Mouse (Mus musculus): ENCODE data around the gene Hcst. TPM values are rescaled to one million over a fixed set of nuclear protein-coding genes. Genes with fewer than 3 reads are reported as not detected.
A peak's percentile ranks its signal among the peaks of the same experiment; 100 is the strongest.

The Hcst gene
- polyA plus RNA-seq, 1 experiment from 2014 or later, result 1.9 TPM

DNA sequence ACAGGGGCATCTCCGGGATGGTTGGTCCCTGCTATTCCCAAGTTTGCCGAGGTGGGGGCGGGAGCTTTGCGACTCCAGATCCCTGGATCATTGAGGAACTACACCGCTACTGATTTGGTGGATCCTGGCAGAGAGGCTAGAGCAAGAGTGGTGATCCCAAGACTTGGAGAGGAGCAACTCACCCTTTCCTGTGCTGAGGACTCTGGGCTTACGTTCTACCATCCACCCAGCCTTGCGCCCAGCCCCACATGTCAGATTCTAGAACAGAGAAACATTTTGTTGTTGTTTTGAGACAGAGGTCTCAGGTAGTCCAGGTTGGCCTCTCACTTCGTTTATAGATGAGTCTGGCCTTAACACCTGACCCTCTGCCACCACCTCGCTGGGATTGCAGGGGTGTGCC lies 2.9 kb upstream of the Hcst start:
- Histone ChIP-seq H3K4me2 (ENCODE audit: low read depth, low read length) (peak overlapping the region; percentile 98), H3K4me3 (replicated peaks; ENCODE audit: low read length) (peak overlapping the region; percentile 68), H3K4me1 (ENCODE audit: control insufficient read depth, insufficient read depth, low read length) (no peaks in the 10 kb centered on the region), H3K27me3 (ENCODE audit: control insufficient read depth, insufficient read depth, low read length) (no peaks in the 10 kb centered on the region), H3K9me3 (replicated peaks; ENCODE audit: control insufficient read depth, low read length) (no peaks in the 10 kb centered on the region), H3K27ac (ENCODE audit: low read length) (peak overlapping the region; percentile 14), H3K36me3 (ENCODE audit: control insufficient read depth, insufficient read depth, low read length) (0 out of 2 replicates have a peak, but pooled peaks cover 5% of the 10 kb centered on the region), H3K9ac (ENCODE audit: low read length) (peak overlapping the region; percentile 75)
- 5% methylated on average over 9 of the region's 9 CpGs for WGBS
- no peak for ATAC-seq (ENCODE audit: insufficient read depth, low FRiP score)

DNA sequence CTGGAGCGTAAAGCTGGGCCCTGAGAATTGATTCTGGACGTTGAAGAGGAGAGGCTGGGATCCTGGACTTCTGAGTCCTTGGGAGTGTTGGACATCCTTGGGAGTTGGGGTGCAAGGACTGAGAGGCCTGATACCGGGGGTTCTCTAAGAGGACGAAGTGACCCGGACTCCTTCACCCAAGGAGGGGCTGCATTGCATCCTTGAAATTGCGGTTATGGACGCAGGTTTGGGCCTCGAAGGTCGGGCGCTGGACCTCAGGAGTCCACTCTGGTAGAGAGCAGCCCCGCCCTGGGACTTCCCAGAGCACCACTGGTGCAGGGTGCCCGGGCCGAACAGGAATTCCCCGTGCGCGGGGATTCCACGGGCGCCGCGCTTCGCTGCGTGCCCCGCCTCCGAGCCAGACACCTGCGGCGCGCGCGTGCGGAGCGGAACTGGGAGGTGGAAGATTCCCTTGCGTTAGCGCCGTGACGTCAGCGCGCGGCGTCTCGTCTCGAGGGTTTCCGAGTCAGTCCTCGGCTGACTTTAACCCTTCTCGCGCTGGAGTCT lies 2.3 kb upstream of the Hcst start:
- no peaks in the 10 kb centered on the region for H3K4me1 ChIP-seq (ENCODE audit: control insufficient read depth, insufficient read depth, low read length)
- no peaks in the 10 kb centered on the region for H3K27me3 ChIP-seq (ENCODE audit: control insufficient read depth, insufficient read depth, low read length)
- peak; percentile 81 for ATAC-seq (ENCODE audit: insufficient read depth, low FRiP score)
- peak overlapping the region; percentile 68 for H3K4me3 ChIP-seq (replicated peaks; ENCODE audit: low read length)
- peak overlapping the region; percentile 98 for H3K4me2 ChIP-seq (ENCODE audit: low read depth, low read length)
- WGBS, result under 1% methylated on average over 45 of the region's 45 CpGs
- 0 out of 2 replicates have a peak, but pooled peaks cover 2% of the 10 kb centered on the region for H3K36me3 ChIP-seq (ENCODE audit: control insufficient read depth, insufficient read depth, low read length)
- H3K9ac ChIP-seq (ENCODE audit: low read length), result peak overlapping the region; percentile 75
- H3K27ac ChIP-seq (ENCODE audit: low read length), result peak overlapping the region; percentile 61
- no peaks in the 10 kb centered on the region for H3K9me3 ChIP-seq (replicated peaks; ENCODE audit: control insufficient read depth, low read length)

DNA sequence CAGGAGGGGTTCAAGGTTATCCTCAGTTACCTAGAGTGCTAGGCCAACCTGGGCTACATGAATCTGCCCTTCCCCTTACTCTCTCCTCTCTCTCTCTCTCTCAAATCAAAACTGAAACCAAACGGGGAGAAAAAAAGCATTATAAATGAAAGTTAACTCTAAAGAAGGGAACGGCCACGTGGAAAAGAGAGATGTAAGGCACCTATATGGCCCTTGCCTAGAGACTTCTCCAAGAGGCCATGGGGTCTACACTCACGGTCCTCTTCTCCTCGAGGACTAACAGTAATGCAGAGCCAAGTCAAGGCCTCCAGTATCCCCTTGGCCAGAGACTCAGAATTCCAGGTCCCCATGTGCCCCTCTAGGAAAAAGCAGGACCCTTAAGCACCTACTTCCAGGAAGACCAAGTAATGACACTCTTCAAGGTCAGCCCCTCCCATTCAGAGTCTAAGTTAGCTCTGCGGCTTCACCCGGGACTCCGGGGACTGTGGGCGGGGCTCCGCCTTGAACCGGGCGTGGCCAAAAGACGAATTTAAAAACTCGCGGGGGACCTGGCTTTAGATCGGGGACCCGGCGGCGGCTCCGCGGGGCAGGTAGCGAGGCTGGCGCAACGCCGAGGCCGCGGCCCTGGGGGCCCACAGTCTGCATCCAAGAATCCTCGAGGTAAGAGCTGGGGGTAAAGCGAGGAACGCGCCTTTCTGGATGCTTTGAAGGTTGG lies 1.7 kb upstream of the Hcst start, which contains the start of gene Nfkbid:
Nfkbid (plus strand) TSS at position 558 of the 715 bp plus-strand sequence.
- peak within 1 kb of the TSS; percentile 75 for H3K9ac ChIP-seq (ENCODE audit: low read length)
- WGBS, result 9% methylated on average over 31 of the region's 31 CpGs
- ATAC-seq (ENCODE audit: insufficient read depth, low FRiP score), result peak; percentile 51; the same call in 1 of the 2 replicates

DNA sequence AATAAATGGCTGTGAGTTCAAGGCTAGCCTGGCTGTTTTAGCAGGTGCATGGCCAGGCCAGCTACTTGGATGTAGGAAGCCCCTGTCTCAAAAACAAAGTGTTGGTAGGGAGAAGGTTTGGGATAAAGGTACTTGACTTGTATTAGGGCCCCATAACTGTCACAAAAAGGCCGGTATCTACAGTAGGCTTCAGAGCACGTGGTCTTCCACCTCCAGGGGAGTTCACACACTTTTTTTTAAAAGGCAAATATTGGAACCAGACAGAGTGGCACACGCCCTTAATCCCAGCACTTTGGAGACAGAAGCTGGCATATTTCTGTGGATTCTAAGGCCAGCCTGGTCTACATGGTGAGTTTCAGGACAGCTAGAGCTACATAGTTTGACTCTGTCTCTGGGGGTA lies 1.0 kb upstream of the Hcst start:
- Histone ChIP-seq H3K27ac (ENCODE audit: low read length) (no peak overlapping the region), H3K9me3 (replicated peaks; ENCODE audit: control insufficient read depth, low read length) (no peaks in the 10 kb centered on the region), H3K4me2 (ENCODE audit: low read depth, low read length) (no peak overlapping the region), H3K9ac (ENCODE audit: low read length) (no peak overlapping the region), H3K4me3 (replicated peaks; ENCODE audit: low read length) (no peak overlapping the region), H3K27me3 (ENCODE audit: control insufficient read depth, insufficient read depth, low read length) (no peaks in the 10 kb centered on the region), H3K36me3 (ENCODE audit: control insufficient read depth, insufficient read depth, low read length) (no peaks in the 10 kb centered on the region), H3K4me1 (ENCODE audit: control insufficient read depth, insufficient read depth, low read length) (no peaks in the 10 kb centered on the region)
- 68% methylated on average over 3 of the region's 3 CpGs for WGBS
- no peak for ATAC-seq (ENCODE audit: insufficient read depth, low FRiP score)

More for the DNA sequence above, 1.7 kb upstream of the Hcst start, which contains the start of gene Nfkbid:
- Histone ChIP-seq H3K4me1 (ENCODE audit: control insufficient read depth, insufficient read depth, low read length) (no peaks in the 10 kb centered on the region), H3K36me3 (ENCODE audit: control insufficient read depth, insufficient read depth, low read length) (no peaks in the 10 kb centered on the region), H3K4me2 (ENCODE audit: low read depth, low read length) (peak within 1 kb of the TSS; percentile 98), H3K9me3 (replicated peaks; ENCODE audit: control insufficient read depth, low read length) (no peaks in the 10 kb centered on the region), H3K4me3 (replicated peaks; ENCODE audit: low read length) (peak within 1 kb of the TSS; percentile 68), H3K27me3 (ENCODE audit: control insufficient read depth, insufficient read depth, low read length) (no peaks in the 10 kb centered on the region), H3K27ac (ENCODE audit: low read length) (peak within 1 kb of the TSS; percentile 61)

DNA sequence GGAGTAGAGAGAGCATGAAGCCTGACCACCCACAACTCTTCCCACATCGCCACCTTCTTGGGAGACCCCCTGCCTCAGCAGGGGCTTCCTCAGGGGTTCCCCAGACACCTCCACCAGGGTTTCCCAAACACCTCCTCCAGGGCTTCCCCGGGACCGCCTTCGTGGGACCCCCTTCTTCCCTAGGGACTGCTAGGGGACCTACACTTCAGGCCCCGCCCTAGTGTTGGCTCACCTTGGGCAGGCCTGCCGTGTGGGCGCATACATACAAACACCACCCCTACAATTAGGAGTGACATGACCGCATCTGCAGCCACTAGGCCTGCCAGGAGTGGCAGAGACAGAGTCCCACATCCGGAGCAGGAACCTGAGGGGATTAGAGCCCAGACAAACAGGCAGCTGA lies 1.8 kb downstream of the Hcst start:
- ATAC-seq (ENCODE audit: insufficient read depth, low FRiP score), result no peak
- 67% methylated on average over 9 of the region's 9 CpGs for WGBS
- H3K36me3 ChIP-seq (ENCODE audit: control insufficient read depth, insufficient read depth, low read length), result no peaks in the 10 kb centered on the region
- no peaks in the 10 kb centered on the region for H3K4me1 ChIP-seq (ENCODE audit: control insufficient read depth, insufficient read depth, low read length)
- H3K9me3 ChIP-seq (replicated peaks; ENCODE audit: control insufficient read depth, low read length), result no peaks in the 10 kb centered on the region
- H3K27me3 ChIP-seq (ENCODE audit: control insufficient read depth, insufficient read depth, low read length), result no peaks in the 10 kb centered on the region
- H3K27ac ChIP-seq (ENCODE audit: low read length), result no peak overlapping the region
- no peak overlapping the region for H3K9ac ChIP-seq (ENCODE audit: low read length)
- no peak overlapping the region for H3K4me2 ChIP-seq (ENCODE audit: low read depth, low read length)
- H3K4me3 ChIP-seq (replicated peaks; ENCODE audit: low read length), result no peak overlapping the region

DNA sequence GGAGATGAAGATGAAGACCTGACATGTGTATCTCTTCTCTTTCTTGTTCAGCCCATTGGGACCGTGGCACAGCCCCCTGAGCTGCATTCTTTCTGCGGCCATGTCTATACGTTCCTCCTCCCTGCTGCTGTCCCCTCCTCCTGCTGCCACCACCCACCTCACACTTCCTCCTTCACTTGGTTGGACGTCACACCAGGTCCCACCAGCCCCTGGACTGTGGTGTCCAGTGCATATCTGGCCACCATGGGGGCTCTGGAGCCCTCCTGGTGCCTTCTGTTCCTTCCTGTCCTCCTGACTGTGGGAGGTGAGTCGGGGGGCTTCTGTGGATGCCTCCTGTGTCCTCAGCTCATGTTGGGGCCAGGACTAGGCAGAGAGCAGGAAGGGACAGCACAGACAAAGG lies 6.1 kb downstream of the Hcst start, which contains the start of gene Tyrobp:
Tyrobp (plus strand) TSS at position 165 of the 400 bp plus-strand sequence.
- H3K27me3 ChIP-seq (ENCODE audit: control insufficient read depth, insufficient read depth, low read length), result no peaks in the 10 kb centered on the region
- H3K4me1 ChIP-seq (ENCODE audit: control insufficient read depth, insufficient read depth, low read length), result no peaks in the 10 kb centered on the region
- peak within 1 kb of the TSS; percentile 24; the same call in 1 of the 2 replicates for H3K27ac ChIP-seq (ENCODE audit: low read length)
- H3K36me3 ChIP-seq (ENCODE audit: control insufficient read depth, insufficient read depth, low read length), result no peaks in the 10 kb centered on the region
- no peak for ATAC-seq (ENCODE audit: insufficient read depth, low FRiP score)
- H3K4me3 ChIP-seq (replicated peaks; ENCODE audit: low read length), result 0 out of 2 replicates have a peak within 1 kb of the TSS, but pooled peaks have one; percentile 1
- whole genome bisulfite sequencing, result 55% methylated on average over 5 of the region's 5 CpGs
- H3K9me3 ChIP-seq (replicated peaks; ENCODE audit: control insufficient read depth, low read length), result no peaks in the 10 kb centered on the region
- H3K9ac ChIP-seq (ENCODE audit: low read length), result no peak within 1 kb of the TSS
- H3K4me2 ChIP-seq (ENCODE audit: low read depth, low read length), result no peak within 1 kb of the TSS

DNA sequence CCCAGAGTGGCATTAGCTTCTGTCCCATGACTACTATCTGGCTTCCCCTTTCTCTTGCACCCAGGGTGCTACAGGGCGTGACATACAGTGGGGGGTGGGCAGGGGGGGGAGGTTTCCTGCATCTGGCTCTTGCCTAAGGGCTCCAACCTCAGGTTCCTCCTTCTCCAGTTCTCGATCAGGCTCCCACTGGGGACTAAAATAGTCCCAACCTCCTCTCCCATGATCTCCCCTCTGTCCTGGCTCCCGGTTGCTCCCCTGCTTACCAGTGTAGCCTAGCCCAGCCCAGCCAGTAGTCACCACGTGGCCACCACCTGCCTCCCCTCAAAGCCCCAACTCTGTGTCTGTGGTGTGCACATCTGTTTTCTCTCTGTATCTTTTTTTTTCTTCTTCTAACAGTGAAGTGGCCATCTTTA lies 6.9 kb downstream of the Hcst start:
- Histone ChIP-seq H3K4me2 (ENCODE audit: low read depth, low read length) (no peak overlapping the region), H3K9me3 (replicated peaks; ENCODE audit: control insufficient read depth, low read length) (no peaks in the 10 kb centered on the region), H3K9ac (ENCODE audit: low read length) (no peak overlapping the region), H3K4me1 (ENCODE audit: control insufficient read depth, insufficient read depth, low read length) (no peaks in the 10 kb centered on the region), H3K4me3 (replicated peaks; ENCODE audit: low read length) (no peak overlapping the region), H3K27ac (ENCODE audit: low read length) (peak overlapping the region; percentile 24; the same call in 1 of the 2 replicates), H3K36me3 (ENCODE audit: control insufficient read depth, insufficient read depth, low read length) (no peaks in the 10 kb centered on the region), H3K27me3 (ENCODE audit: control insufficient read depth, insufficient read depth, low read length) (no peaks in the 10 kb centered on the region)
- 53% methylated on average over 4 of the region's 4 CpGs for WGBS
- peak; percentile 50; the same call in 1 of the 2 replicates for ATAC-seq (ENCODE audit: insufficient read depth, low FRiP score)

DNA sequence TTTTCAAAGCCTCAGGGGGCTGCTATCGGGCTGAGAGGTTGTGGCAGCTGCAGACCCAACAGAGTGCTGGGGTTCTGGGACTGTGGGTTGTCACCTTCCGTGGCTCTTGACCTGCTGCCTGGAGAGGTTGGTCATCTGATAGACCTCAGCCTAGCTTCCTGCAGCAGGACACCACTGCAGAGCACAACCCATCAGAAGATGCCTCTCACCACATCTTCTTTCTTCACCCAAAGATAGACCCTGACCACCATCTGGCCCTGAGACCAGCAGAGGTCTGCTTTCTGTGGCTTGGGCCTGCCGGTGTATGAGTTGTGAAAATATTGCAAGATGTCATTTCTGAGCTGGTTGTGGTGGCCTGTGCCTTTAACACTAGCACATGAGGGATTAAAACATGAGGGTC lies 8.6 kb downstream of the Hcst start:
- ATAC-seq (ENCODE audit: insufficient read depth, low FRiP score), result no peak
- H3K27ac ChIP-seq (ENCODE audit: low read length), result no peak overlapping the region
- no peaks in the 10 kb centered on the region for H3K4me1 ChIP-seq (ENCODE audit: control insufficient read depth, insufficient read depth, low read length)
- WGBS, result 66% methylated on average over 3 of the region's 3 CpGs
- no peak overlapping the region for H3K4me2 ChIP-seq (ENCODE audit: low read depth, low read length)
- no peaks in the 10 kb centered on the region for H3K27me3 ChIP-seq (ENCODE audit: control insufficient read depth, insufficient read depth, low read length)
- no peak overlapping the region for H3K4me3 ChIP-seq (replicated peaks; ENCODE audit: low read length)
- H3K36me3 ChIP-seq (ENCODE audit: control insufficient read depth, insufficient read depth, low read length), result no peaks in the 10 kb centered on the region
- no peaks in the 10 kb centered on the region for H3K9me3 ChIP-seq (replicated peaks; ENCODE audit: control insufficient read depth, low read length)
- H3K9ac ChIP-seq (ENCODE audit: low read length), result no peak overlapping the region

DNA sequence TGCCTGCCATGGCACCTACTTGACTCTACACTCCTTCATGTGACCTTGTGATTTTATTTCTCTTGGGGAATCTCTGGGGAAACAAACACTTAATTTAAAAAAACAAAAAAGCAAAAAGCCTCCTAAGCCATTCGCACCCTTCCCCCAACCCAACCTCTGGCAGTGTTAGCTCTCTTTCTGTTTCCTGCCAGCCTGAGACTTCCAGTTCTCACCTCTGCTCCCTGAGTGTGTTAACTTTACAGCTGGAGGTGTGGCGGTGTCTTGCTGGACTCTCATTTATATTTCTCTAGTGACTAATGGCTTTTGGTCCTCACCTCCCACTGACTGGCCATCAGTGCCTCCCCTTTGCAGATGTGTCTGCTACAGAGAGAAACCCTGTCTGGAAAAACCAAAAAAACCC lies 9.9 kb downstream of the Hcst start:
- H3K36me3 ChIP-seq (ENCODE audit: control insufficient read depth, insufficient read depth, low read length), result no peaks in the 10 kb centered on the region
- ATAC-seq (ENCODE audit: insufficient read depth, low FRiP score), result no peak
- no peak overlapping the region for H3K4me3 ChIP-seq (replicated peaks; ENCODE audit: low read length)
- no peak overlapping the region for H3K27ac ChIP-seq (ENCODE audit: low read length)
- no peak overlapping the region for H3K9ac ChIP-seq (ENCODE audit: low read length)
- 43% methylated on average over 2 of the region's 2 CpGs for WGBS
- no peaks in the 10 kb centered on the region for H3K9me3 ChIP-seq (replicated peaks; ENCODE audit: control insufficient read depth, low read length)
- H3K4me1 ChIP-seq (ENCODE audit: control insufficient read depth, insufficient read depth, low read length), result no peaks in the 10 kb centered on the region
- H3K4me2 ChIP-seq (ENCODE audit: low read depth, low read length), result no peak overlapping the region
- H3K27me3 ChIP-seq (ENCODE audit: control insufficient read depth, insufficient read depth, low read length), result no peaks in the 10 kb centered on the region

All from stomach, embryonic 16.5 days (tissue).